Mouse (Mus musculus) urinary bladder, postnatal 14 days (tissue): ENCODE measurements around the gene Tnfrsf11a.
A peak's percentile ranks its signal among the peaks of the same experiment; 100 is the strongest.
"Not testable (repeated sequence)": the region's sequence is repeated elsewhere in the genome, so short reads cannot be mapped to it uniquely, and the experiment has no call there.

Experiments
- DNase-seq: peaks from one replicate; pipeline ENCODE4 v3.0.0; 2021; ENCODE audit warnings: low spot score

Tnfrsf11a gene

GRCm38 (mm10) chr1:105780457-105781364 is at the start of gene Tnfrsf11a:
TSS of gene Tnfrsf11a (plus strand) at chr1:105780718.
- DNase-seq: peak; percentile 75

DNA sequence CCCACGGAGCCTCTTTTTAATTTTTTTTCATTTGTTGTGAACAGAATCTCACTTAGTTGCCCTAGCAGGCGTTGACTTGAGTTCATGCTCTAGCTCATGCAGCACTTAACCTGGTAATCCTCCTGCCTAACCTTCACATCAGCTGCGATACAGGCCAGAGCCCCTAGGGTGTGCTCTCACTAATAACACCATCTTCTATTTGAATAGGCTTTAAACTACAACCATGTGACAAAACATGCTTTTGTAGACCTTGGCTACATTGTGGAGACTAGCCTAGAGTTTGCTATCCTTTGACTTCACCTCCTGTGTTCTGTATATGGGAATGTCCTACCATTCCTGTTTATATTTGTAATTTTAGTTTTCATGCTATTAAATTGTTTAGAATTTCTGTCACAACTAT is 45.2 kb upstream of the Tnfrsf11a start:
- DNase-seq: no peak

DNA sequence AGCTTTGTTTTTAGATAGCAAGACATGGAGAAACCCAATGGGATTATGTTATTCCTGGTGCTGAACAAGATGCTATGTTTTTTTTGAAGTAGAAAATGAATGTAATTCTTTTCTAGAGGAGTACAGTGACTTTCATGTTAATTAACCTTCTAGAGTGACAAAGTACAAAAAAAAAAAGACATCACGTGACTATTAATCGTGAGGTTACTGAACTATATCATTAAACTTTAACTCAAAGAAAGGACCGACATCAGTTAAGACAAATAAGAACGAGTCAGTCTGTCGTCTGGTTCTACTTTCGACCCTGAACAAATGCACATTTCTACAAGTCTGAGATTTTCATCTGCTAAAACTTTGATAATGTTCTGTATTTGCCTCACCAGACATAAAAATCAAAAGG is 42.2 kb upstream of the Tnfrsf11a start:
- DNase-seq: no peak

DNA sequence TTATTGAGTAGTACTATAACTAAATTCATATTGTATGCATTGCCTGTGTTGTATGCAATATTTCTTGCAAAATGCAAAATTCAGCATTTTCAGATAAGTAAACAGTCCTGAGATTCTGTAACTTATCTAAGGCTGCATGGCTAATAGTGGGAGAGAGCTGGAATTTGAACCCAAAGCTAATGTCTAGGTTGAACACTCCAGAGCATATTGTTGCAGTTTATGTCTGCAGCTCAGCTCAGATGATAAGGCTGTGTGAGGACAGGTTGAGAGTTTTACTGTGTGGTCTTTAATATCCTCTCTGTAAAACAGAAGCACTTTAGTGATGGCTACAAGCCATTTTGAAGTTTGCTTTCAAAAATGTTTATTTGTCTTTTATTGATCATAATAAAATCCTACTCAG is 41.0 kb upstream of the Tnfrsf11a start:
- no peak for DNase-seq

DNA sequence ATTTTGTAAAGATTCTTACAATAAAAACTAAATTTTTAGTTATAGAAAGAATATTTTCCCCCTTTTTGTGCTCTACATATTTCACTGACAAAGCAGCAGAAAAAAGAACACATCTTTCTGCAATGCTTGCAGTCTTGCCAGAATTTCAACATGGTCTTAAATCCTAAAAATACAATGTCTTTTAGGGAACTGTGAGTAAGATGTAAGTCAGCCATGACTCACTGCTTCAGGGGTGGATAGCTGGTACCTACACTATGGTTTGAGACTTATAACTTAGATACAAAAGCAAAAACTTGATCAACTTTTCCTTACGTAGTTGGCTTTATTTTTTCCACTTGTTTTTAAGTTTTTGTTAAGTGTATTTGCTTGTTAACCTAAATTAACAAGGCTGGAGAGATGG is 38.0 kb upstream of the Tnfrsf11a start:
- no peak for DNase-seq

DNA sequence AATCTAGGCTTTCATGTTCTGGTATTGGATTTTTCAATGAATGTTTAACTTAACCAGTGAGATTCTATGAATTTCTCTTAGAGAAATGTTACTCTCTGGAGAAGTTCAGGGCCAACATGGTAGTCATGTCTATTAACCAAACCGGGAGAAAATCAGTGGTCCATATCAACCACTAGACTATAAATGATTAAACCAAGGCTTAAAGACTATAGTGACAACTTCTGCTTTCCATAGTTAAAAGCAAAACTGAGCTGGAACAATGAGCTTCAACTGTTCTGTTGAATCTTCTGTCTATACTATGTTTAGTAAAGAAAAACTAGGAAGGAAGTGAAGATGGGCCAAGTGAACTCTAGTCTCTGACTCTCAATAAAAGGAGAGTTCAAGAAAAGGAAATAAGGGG is 34.1 kb upstream of the Tnfrsf11a start:
- no peak for DNase-seq

- DNase-seq: no peak
Observed at GRCm38 (mm10) chr1:105746858-105747596, 33.5 kb upstream of the Tnfrsf11a start.

GRCm38 (mm10) chr1:105748091-105748799 is 32.3 kb upstream of the Tnfrsf11a start:
- DNase-seq: no peak

DNA sequence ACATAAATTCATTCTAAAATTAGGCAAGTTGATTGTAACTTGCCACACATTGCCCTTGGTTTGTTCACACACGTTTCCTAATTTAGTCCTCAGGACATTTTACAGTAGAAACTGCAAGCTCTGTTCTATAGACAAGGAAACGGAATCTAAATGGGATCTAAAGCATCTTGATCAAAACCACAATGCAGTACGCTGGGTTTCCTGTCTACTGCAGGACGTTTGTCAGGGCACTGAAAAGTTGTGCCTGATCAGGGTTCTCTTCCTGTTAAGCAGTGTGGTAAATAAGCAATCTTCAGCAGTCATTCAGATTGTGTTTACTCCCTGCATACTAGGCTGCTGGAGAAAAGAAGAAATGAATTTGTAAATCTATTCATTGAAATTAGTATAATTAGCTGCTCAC is 28.3 kb upstream of the Tnfrsf11a start:
- no peak for DNase-seq

- no peak for DNase-seq
Observed at GRCm38 (mm10) chr1:105752944-105753343, 27.6 kb upstream of the Tnfrsf11a start.

DNA sequence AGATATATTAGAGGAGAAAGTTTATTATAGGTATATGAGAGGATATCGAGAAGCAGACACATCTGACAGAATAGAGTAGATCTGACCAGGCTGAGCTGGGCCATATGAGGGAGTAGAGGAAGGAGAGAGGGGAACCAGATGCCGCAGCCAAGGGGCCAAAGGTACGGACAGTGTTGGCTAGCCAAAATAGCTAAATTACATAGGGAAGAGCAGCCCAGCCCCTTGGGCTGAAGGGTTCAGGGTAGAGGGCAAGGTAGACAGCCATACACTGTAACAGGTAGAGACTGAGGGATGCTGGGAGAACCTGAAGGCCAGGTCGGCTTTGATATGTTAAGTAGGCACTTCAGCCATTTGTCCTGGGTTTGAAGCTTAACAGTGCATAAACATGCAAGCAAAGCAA is 21.7 kb upstream of the Tnfrsf11a start:
- DNase-seq: no peak

DNA sequence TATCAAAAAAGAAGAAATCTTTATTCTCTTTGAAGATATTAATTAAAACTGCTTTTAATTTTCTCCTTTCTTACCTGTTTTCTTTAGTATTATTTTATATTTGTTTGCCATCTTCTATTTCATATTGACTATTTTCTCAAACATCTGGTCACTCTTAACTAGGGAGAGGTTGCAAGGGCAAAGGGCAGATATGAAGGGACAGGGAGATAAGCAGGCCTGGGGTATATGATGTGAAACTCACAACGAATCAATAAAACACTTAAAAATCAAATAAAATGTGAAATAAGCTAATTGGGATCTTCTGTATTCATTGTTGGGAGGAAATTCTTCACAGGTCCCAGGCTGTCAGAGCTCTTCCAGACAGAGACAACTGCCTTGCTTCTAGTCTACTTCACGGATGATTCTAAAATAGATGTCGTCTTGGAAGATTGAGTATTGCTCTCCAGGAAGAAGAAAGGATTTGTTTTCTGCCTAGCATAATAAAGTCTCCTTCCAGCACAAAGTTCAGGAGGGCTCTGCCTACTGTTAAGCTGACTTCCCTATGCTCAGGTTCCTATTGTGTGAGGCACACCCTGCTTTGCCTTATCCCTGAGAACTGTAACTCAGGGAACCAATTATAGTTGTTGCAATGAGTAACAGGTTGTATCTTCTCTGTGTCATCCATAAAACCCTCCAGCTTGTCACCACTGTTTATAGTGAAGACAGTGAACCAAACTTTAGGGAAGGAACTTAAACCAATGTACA is 20.9 kb upstream of the Tnfrsf11a start:
- no peak for DNase-seq

- no peak for DNase-seq
Observed at GRCm38 (mm10) chr1:105765586-105765985, 14.9 kb upstream of the Tnfrsf11a start.

- not testable (repeated sequence) for DNase-seq
Observed at GRCm38 (mm10) chr1:105766099-105766498, 14.4 kb upstream of the Tnfrsf11a start.

DNA sequence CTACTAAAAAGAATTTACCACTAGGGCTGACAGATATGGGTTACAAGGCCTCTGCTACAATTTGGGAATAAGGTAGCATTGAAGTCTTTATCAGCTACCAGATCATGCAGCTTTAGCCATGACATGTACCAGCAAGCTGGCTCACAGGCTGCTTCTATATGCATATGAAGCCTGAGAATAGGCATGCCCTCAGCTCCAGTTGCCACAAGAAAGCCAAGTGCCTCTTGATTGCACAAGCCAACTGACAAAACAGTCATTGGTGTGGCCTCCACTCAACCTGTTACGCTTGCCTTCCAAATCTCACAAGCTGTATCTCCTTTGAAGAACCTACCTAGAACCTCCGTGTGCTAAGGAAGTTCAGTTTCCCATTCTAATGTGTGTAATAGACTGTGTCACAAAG is 12.1 kb upstream of the Tnfrsf11a start:
- DNase-seq: peak; percentile 12

- no peak for DNase-seq
Observed at GRCm38 (mm10) chr1:105770685-105771084, 9.8 kb upstream of the Tnfrsf11a start.

DNA sequence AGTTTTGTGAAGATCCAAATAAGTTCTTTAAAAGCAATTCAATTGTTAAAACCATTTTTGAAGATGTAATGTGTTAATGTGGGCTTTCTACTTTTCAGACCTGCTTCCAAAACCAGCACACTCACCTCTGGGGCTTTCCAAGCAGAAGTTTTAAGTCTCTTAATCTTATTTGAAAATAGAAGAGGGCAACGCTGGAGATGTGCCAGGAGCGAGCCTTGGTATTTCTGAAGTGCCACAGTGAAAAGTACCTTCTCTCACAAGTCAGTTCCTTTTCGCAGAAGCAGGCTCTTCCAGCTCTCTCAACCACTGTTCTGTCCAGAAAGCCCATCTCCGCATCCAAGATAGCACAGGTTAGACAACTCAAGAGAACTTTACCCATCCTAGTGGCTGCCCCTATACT is 4.1 kb upstream of the Tnfrsf11a start:
- DNase-seq: no peak

GRCm38 (mm10) chr1:105780079-105780456 is 450 bp upstream of the Tnfrsf11a start:
- no peak for DNase-seq

DNA sequence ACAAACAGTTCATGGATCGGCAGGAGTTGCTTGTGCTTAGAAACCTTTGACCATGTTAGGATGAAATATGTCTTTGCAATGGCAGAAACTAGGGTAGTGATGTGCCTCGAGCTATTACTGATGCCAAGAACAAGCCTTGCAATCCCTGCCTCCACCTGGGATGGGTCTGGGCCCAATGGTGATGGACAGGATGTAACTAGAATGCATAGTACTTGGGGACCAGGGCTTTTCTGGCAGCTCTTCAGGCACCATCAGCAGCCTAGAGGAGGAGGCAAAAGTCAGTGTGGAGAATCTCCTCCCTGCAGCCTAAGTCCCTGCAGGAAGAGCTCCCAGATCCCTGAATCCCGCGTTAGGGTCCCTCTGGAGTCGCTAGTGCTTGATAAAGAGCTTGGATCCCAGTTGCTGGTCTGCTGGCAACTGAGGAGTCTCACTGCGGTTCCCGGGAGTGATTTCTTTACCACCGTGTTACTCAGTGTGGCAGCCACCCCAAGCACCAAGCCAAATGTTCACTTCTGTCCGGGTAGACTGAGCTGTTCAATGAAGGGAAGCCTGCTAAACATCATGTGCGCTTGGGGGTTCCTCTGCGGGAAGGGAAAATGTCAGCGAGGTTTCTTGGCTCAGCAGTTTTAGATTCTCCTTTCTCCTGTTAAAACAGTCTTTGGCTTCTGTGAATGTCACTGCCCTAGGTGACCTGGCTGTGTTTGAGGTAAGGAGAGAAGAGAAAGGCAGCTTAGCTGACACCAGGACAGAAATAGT is 1.1 kb downstream of the Tnfrsf11a start:
- DNase-seq: peak; percentile 11

GRCm38 (mm10) chr1:105784257-105785016 is 3.9 kb downstream of the Tnfrsf11a start:
- no peak for DNase-seq
